Mouse (Mus musculus): ENCODE data around the gene Acadvl.

The Acadvl gene

DNA sequence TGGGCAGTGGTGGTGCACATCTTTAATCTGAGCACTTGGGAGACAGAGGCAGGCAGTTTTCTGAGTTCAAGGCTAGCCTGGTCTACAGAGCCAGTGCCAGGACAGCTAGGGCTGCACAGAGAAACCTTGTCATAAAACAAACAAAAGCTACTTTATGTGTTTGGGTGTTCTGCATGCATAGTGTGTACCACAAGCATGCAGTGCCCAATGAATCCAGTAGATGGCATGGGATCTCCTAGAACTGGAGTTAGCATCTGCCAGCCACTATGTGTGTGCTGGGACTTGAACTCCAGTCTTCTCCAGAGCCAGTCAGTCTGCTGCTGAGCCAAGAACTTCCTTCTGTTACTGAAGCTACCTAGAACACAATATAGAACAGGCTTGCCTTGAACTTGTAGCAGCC lies 13.3 kb downstream of the Acadvl start:
- peak; percentile 80 for DNase-seq (ENCODE audit: low read depth)

DNA sequence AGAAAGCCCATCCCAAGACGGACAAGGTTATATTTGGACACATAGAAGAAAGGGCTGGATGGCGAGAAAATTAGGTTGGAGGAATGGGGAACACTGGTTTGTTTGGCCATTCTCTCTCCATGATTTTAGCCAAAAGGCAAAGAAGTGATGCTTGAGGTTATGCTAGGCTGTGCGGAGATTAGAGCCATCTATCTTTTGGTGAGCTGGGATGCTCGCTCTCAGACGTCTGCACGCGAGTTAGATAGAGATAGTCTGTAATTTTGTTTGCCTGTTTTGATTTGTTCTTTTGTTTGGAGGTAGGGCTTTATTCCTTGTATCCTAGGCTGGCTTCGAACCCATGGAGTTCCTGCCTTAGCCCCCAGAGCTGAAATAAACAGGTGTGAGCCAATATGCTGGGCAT lies 14.1 kb downstream of the Acadvl start:
- no peak for DNase-seq (ENCODE audit: low read depth)

DNA sequence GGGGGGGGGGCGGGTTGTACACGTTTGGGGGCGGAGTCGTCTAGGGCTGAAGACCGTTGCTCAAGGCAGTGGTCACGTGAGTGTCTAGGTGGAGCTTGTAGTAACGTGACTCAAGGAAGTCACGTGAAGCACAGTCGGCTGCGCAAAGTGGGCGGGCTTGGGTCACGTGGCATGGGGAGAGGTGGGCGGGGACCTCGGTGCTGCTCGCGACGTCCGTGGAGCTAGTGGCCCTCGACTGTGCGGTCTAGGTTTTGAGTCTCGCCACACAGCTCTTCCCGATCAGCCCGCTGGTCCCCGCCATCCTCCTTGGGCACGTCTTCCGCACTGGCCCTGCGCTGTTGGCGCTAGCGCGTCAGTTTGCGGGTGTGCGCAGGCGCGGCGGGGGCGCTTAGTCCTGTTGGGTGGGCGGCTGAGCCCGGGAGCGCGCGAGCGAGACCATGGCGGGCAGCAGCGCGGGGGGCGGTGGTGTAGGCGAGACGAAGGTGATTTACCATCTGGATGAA lies 14.8 kb downstream of the Acadvl start, which contains the start of gene Dvl2:
Gene Dvl2, plus strand, starts transcription at position 200 of the 503 bp plus-strand sequence.
- peak; percentile 98 for DNase-seq (ENCODE audit: low read depth)

DNA sequence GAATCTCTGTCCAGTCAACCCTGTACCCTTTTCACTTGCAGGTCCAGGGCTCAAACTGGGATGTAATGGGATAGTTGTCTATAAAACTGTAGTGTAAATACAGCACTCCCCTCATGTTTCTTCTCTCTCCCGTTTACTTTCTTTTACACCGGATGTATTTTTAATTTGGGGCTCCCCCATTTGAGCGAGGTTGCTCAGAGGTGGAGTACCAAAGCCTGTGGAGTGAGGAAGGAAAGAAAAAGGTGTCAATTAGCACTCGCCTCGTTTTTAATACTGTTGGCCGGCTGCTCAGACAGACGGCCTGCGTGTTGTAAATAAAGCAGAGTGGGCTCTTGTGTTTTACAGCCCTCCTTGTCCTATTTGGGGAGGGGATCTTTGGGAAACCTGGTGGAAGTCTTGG lies 15.5 kb downstream of the Acadvl start:
- DNase-seq (ENCODE audit: low read depth): no peak

DNA sequence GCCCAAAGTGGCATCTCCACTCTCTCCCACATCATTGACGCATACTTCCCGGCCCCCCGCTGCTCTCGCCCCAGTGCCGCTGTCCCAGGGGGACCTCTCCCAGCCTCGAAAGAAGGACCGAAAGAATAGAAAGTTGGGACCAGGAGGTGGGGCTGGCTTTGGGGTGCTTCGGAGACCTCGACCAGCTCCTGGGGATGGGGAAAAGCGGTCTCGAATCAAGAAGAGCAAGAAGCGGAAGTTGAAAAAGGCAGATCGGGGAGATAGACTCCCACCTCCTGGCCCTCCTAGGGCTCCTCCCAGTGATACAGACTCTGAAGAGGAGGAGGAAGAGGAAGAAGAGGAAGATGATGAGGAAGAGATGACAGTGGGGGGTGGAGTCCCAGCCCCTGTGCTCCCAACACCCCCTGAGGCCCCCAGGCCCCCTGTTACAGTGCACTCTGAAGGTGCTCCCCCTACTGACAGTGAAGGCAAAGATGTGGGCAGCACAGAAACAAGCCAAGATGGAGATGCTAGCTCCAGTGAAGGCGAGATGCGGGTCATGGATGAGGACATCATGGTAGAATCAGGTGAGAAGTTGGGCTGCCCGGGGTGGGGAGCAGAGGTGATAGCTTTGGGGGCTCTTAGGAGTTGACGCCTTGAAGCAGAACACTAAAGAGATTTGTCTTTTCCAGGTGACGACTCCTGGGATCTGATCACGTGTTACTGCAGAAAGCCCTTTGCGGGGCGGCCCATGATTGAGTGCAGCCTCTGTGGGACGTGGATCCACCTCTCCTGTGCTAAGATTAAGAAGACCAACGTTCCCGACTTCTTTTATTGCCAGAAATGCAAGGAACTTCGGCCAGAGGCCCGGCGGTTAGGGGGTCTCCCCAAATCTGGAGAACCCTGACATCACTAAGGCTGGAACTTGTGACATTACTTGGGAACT lies 16.4 kb downstream of the Acadvl start:
- no peak for DNase-seq (ENCODE audit: low read depth)

DNA sequence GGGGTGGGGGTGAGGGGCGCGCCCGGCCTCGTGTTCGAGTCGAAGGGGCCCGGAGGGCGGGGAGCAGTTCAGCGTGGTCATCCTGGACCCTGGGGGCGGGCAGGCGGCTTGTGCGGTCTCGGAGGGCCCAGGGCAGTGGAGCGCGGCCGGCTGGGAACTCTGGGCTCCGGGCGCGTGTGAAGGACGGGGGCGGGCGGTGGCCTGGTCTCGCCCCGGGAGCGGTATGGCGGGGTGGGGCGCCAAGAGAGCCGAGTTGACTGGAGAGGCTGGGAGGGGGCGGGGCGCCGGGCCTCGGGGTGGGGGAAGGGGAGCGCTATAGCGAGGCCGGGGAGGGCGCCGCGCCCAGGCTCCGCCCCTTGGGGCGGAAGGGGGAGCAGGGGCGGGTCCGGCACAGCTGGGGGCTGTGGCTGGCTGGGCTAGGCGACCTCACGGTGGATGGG lies 18.1 kb downstream of the Acadvl start:
- DNase-seq (ENCODE audit: low read depth): peak; percentile 93

DNA sequence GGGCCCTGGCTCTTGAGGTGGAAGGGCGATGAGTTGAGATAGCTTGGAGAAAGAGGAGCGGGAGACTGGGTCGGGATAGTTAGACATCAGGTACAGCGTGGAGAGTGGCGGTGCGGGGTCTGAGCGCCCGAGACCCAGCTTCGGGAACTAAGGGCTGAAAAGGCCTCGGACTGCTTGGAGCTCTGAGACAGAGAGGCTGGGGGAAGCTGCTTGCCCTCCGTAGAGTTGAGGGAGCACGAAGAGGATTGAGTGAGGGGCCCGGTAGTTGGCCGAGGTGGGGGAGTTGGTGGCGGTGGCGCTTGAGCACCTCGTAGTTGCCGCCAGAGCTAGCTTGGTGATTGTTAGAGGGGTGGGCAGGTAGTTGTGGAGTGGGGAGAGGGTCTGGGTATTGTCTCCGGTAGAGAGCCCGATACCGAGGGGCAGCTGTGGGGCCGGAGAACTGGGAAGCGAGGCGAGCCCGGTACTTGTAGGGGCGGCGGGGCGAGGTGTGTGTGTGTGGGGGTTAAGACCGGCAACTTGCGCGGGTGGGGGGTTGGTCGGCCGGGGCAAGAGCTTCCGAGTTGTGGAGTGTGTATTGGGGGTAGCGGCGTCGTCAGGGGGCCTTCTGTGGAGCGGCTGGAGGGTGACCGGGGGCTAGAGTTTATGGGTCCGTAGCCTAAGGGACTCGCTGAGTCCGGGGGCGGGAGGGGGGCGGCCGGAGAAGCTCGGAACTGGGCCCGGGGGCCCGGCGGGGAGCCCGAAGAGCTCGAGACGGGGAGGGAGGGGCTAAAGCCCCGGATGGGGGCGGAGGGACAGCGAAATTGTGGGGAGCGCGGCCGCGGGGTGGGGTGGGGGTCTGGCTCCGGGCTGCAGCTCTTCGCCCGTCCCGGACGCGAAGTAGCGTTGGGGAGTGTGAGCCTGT lies 18.8 kb downstream of the Acadvl start:
- peak; percentile 78 for DNase-seq (ENCODE audit: low read depth)

DNA sequence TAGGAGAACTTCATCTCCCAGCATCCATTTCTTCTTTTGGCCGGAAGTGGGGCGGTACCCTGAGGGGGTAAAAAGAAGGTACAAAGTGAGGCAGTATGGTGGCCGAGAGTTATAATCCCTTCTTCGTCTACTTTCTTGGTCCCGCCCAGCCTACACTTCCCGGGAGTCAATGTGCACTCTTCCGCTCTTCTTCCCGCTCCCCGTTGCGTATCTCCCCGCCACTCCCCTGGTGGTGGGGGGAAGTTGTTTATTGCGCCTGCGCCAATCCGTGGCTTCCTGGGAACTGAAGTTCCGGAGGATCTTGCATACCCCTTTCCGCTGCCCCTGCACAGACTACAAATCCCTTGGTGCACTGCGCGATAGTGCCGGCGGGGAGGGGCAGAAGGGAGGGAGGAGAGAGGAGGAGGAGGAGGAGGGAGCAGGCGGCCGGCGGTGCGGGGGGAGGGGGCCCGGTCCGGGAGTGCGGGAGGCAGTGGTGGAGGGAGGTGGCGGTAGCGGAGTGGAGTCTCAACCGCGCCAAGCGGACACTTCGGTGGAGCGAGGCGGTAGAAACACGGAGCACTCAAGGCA lies 19.7 kb downstream of the Acadvl start, which contains the start of gene Phf23:
Gene Phf23, plus strand, starts transcription at position 387 of the 570 bp plus-strand sequence.
- DNase-seq (ENCODE audit: low read depth): peak; percentile 99

DNA sequence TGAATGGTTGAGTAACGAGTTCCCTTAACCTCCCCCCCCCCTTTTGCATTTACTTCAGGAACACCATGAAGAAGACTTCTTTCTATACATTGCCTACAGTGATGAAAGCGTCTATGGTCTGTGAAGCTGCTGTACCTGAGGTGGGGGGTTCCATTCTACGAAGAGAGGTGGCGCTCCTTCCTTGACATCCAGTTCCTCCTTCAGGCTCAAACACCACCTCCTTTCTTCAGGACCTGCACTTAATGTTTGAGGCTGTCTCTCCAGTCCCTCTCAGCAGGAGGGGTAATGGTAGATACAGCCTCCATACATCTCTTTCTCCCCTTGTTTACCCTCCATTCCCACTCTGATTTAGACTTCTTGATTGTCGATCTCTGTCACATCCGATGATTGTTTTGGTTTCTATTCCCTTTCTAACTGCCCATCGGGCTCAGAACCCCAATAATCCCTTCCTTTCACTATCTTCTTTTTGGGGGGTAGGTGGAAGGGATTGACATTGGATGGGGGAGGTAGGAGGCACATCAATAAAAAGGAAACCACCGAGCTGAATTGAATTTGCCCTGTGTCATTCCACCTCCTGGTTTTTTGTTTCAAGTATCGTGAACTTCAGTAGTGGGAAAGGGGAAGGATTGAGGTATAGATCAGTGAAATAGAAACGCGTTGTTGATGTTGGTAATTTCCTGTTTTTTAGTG lies 20.7 kb downstream of the Acadvl start:
- no peak for DNase-seq (ENCODE audit: low read depth)

DNA sequence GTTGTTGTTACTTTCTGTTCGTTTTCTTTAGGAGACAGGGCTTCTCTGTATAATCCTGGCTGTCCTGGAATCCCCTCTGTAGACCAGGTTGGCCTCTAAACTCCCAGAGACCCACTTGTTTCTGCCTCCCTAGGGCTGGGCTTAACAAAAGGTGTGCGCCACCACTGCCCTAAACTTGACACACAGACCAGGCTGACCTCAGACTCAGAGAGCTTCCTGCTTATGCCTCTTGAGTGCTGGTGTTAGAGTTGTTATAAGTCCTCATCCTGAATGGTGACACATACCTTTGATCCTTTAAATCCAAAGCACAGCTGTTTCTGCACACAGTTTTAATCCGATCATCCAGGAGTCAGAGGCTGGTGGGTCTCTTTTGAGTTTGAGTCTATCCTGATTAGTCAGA lies 22.3 kb downstream of the Acadvl start:
- no peak for DNase-seq (ENCODE audit: low read depth)

DNA sequence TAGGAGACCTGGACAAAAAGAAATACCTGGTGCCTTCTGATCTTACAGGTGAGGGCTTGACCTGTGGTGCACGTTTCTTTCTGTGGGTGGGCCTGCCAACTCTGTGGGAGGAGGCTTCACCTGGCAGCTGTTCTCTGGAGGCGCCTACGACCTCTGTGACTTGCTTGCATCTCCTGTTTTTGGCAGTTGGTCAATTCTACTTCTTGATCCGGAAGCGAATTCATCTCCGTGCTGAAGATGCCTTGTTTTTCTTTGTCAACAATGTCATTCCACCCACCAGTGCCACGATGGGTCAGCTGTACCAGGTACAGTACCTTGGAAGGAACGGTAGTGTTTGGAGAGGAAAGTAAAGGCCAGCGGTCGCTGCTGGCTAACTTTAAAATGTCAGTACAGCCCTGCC lies 22.8 kb downstream of the Acadvl start:
- no peak for DNase-seq (ENCODE audit: low read depth)

DNA sequence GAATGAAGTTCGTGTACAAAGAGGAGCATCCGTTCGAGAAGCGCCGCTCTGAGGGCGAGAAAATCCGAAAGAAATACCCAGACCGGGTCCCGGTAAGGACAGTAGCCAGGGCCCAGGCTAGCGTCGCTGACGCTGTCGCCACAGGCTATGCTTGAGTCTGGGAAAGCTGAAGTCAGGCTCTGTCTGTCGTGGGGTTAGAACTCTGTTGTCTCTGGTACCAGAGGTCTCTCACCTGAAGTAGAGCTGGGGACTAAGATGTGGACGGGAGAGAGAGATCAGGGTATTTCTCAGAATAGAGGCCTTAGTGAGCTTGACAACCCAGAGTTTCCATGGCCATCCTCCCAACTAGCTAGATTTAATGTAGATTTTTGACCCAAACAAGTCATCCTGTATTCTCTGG lies 23.5 kb downstream of the Acadvl start:
- DNase-seq (ENCODE audit: low read depth): no peak

DNA sequence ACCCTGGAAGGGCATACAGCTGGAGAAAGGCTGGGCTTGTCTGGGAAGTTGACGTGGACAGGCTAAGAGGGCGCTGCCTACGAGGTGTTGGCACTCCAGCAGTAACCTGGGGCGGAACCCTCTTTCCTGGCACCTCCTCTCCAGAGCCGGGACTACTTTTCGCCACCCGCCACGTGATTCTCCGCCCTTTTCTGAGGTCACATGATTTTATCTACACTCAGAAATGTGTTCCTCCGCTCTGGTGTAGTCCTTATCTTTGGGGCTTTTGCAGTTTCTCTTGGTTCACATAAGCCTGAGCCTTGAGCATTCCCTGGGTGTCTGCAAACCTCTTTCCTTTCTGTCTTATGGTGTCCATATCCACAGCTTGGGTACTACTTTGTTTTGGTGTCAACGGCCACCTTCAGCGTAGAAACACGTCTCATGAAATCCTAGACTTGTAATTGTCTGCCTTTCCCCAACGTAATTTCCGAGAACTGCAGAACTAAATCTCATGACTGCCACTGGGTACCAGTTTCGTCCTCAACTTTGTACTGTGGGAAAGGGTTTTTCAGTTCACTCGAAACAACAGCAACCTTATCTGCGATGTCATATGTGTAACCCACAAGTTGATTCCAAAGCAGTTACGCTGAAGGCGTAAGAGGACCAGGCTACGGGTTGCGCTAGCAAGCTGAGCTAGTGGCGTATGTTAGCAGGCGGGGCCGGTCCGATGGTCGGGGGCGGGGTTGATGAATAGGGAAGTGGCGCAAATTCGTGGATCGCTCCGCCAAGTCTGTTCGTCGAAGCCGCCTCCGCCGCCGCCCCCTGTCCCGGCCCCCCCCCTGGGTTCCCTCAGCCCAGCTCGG lies 24.1 kb downstream of the Acadvl start, which contains the start of gene Gabarap:
Gene Gabarap, plus strand, starts transcription at position 294 of the 842 bp plus-strand sequence.
- peak; percentile 98 for DNase-seq (ENCODE audit: low read depth)

DNA sequence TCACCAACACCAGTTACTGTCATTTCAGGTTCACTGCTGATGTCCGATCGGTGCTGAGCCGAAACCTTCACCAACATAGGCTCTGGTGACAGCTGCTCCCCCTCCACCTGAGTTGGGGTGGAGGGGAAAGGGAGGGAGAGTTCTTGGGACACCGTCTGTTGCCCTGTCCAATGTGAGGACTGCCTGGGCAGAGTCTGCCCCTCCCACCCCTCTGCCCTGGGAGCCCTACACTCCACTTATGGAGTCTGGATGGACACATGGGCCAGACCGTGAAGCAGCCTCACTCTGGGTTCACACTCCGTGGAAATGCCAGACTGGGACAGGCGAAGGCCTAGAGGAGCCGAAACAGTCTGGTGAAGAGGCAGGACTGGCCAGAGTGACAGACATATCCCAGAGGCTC lies 25.3 kb downstream of the Acadvl start:
- DNase-seq (ENCODE audit: low read depth): no peak

DNA sequence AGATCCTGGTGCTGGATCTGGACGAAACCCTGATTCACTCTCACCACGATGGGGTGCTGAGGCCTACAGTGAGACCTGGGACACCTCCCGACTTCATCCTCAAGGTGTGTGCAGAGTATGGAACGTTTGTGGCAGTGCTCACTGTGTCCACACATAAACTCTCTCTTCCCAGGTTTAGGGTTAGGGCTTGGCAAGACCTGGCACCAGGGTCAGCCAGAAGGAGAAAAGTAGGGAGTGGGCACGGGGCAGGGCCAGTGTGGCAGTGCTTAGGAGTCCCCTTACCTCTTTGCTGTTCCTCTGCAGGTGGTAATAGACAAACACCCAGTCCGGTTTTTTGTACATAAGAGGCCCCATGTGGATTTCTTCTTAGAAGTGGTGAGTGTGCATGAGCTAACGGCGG lies 30.8 kb downstream of the Acadvl start:
- no peak for DNase-seq (ENCODE audit: low read depth)

DNA sequence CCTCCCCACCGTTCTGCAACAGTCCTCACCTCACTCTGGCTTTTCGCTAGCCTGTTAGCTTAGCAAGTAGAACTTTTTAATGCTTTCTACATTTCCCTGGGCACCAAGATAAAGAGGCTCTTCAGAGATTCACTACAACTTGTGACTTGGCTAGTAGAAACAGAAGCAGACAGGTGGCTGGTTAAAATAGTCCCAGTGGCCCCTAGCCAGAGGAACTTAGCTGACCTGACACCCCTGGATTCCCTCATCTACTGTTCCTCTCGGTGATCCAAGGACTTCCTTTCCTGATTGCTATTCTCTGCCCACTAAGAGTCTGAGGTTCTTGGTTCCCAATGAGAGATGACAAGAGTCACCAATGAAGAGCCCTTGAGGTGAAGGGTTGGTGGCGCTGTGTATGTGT lies 31.8 kb downstream of the Acadvl start:
- no peak for DNase-seq (ENCODE audit: low read depth)

DNA sequence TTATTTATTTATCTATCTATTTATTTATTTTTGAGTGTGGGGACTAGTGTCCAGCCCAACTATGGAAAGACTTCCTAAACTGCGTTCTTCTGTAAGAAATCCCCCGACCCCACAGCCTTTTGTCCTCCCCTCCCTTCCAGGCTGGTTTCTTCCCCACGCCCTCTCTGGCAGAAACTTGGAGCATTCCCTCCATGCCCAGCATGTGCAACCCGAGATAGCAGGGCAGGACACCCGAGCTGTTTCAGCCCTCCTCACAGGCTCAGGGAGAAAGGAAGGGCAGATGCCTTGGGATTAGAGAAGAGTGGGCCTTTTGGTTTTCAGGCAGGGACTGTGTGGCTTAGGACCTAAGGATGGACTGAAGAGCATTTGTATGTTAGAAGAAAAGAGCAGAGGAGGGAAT lies 32.3 kb downstream of the Acadvl start:
- peak; percentile 38 for DNase-seq (ENCODE audit: low read depth)

DNA sequence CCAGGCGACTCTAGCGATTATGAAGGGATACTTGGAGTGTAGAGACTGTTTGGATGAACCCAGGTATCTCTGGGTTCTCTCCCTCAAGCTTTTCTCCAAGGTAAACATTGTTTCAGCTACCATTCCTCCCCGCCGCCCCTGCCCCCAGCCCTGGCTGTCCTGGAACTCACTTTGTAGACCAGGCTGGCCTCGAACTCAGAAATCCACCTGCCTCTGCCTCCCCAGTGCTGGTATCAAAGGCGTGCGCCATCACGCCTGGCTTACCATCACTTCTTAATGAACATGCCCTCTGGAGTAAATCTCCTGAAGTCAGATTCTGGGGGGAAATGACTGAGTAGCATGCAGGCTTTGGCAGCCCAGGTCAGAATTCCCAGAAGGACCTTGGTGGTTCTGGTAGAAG lies 33.0 kb downstream of the Acadvl start, which contains the start of gene Elp5:
Gene Elp5, minus strand, starts transcription at position 293 of the 400 bp plus-strand sequence.
- no peak for DNase-seq (ENCODE audit: low read depth)

DNA sequence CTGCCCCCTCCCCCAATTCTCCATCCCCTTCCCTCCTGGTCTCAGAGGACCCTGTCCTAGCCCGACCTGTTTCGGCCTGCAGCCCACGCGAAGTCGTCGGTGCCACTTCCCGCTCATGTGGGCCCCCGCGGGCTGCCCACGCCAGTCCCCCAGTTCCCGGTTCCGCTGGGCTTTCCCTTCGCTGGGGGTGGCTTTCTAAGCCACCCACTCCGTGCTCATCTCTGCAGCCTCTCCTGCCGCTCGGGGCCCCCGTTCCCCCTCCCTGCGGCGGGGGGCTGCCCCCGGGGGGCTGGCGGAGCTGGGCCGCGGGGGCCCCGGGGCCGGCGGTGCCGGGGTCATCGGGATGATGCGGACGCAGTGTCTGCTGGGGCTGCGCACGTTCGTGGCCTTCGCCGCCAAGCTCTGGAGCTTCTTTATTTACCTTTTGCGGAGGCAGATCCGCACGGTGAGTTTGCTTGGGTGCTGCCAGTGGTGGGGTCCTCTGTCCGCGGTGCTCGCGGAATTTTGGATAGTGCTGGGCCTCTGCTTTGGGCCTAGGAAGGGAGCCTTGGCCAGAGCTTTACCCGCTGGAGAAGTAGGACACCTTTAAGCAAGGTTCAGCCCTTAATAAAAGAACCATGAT lies 34.0 kb downstream of the Acadvl start, which contains the start of gene Ctdnep1:
Gene Ctdnep1, plus strand, starts transcription at position 16 of the 622 bp plus-strand sequence.
- DNase-seq (ENCODE audit: low read depth): peak; percentile 56
